Mouse (Mus musculus): ENCODE results near the gene Rab8b. TPM values are rescaled to one million over a fixed set of nuclear protein-coding genes. Genes with fewer than 3 reads are reported as not detected.
A peak's percentile ranks its signal among the peaks of the same experiment; 100 is the strongest.
"Not testable (repeated sequence)": the region's sequence is repeated elsewhere in the genome, so short reads cannot be mapped to it uniquely, and the experiment has no call there.

Gene Rab8b
- polyA plus RNA-seq, 1 experiment = 11.2 TPM

GRCm38 (mm10) chr9:66846822-66847221, 72.7 kb downstream of the Rab8b start:
- Histone ChIP-seq H3K4me1 (ENCODE audit: control insufficient read depth, insufficient read depth, low read length) (no peaks in the 10 kb centered on the region), H3K9me3 (replicated peaks; ENCODE audit: control insufficient read depth, insufficient read depth, low read length, poor library complexity, severe bottlenecking) (no peaks in the 10 kb centered on the region), H3K9ac (ENCODE audit: low read depth, poor library complexity, severe bottlenecking) (no peak overlapping the region)

GRCm38 (mm10) chr9:66835097-66835480, 84.4 kb downstream of the Rab8b start:
- Histone ChIP-seq H3K27me3 (ENCODE audit: control insufficient read depth, insufficient read depth, low read length, poor library complexity, severe bottlenecking) (peaks cover 2% of the 10 kb centered on the region; the same call in 1 of the 2 replicates), H3K4me3 (ENCODE audit: low read depth, low read length) (peak overlapping the region; percentile 73), H3K9me3 (replicated peaks; ENCODE audit: control insufficient read depth, insufficient read depth, low read length, poor library complexity, severe bottlenecking) (no peaks in the 10 kb centered on the region), H3K9ac (ENCODE audit: low read depth, poor library complexity, severe bottlenecking) (peak overlapping the region; percentile 43), H3K27ac (ENCODE audit: insufficient read depth, low read length) (no peak overlapping the region), H3K36me3 (ENCODE audit: control insufficient read depth, insufficient read depth, low read length, poor library complexity, severe bottlenecking) (no peaks in the 10 kb centered on the region), H3K4me1 (ENCODE audit: control insufficient read depth, insufficient read depth, low read length) (no peaks in the 10 kb centered on the region)
- TF ChIP-seq POLR2A (IDR thresholded peaks at IDR 0.05; ENCODE audit: insufficient read depth, low read length) (no peak), CTCF (IDR thresholded peaks at IDR 0.05; ENCODE audit: low read depth, low read length) (no peak), EP300 (IDR thresholded peaks at IDR 0.05; ENCODE audit: insufficient read depth, low read depth, low read length) (no peak)

More at GRCm38 (mm10) chr9:66846822-66847221, 72.7 kb downstream of the Rab8b start:
- no peaks in the 10 kb centered on the region for H3K36me3 ChIP-seq (ENCODE audit: control insufficient read depth, insufficient read depth, low read length, poor library complexity, severe bottlenecking)
- H3K27ac ChIP-seq (ENCODE audit: insufficient read depth, low read length) = no peak overlapping the region
- no peak overlapping the region for H3K4me3 ChIP-seq (ENCODE audit: low read depth, low read length)
- TF ChIP-seq POLR2A (IDR thresholded peaks at IDR 0.05; ENCODE audit: insufficient read depth, low read length) = no peak
- no peak for TF ChIP-seq CTCF (IDR thresholded peaks at IDR 0.05; ENCODE audit: low read depth, low read length)
- no peak for TF ChIP-seq EP300 (IDR thresholded peaks at IDR 0.05; ENCODE audit: insufficient read depth, low read depth, low read length)
- no peaks in the 10 kb centered on the region for H3K27me3 ChIP-seq (ENCODE audit: control insufficient read depth, insufficient read depth, low read length, poor library complexity, severe bottlenecking)

GRCm38 (mm10) chr9:66834318-66835096, 85.0 kb downstream of the Rab8b start, which contains the start of gene Aph1c:
Gene Aph1c (minus strand): TSS chr9:66834726.
- Histone ChIP-seq H3K27me3 (ENCODE audit: control insufficient read depth, insufficient read depth, low read length, poor library complexity, severe bottlenecking) (peaks cover 2% of the 10 kb centered on the region; the same call in 1 of the 2 replicates), H3K9me3 (replicated peaks; ENCODE audit: control insufficient read depth, insufficient read depth, low read length, poor library complexity, severe bottlenecking) (no peaks in the 10 kb centered on the region), H3K9ac (ENCODE audit: low read depth, poor library complexity, severe bottlenecking) (peak within 1 kb of the TSS; percentile 43), H3K4me1 (ENCODE audit: control insufficient read depth, insufficient read depth, low read length) (no peaks in the 10 kb centered on the region), H3K36me3 (ENCODE audit: control insufficient read depth, insufficient read depth, low read length, poor library complexity, severe bottlenecking) (no peaks in the 10 kb centered on the region), H3K27ac (ENCODE audit: insufficient read depth, low read length) (no peak within 1 kb of the TSS), H3K4me3 (ENCODE audit: low read depth, low read length) (peak within 1 kb of the TSS; percentile 97)
- TF ChIP-seq POLR2A (IDR thresholded peaks at IDR 0.05; ENCODE audit: insufficient read depth, low read length) (peak; percentile 32), EP300 (IDR thresholded peaks at IDR 0.05; ENCODE audit: insufficient read depth, low read depth, low read length) (no peak), CTCF (IDR thresholded peaks at IDR 0.05; ENCODE audit: low read depth, low read length) (no peak)

- Histone ChIP-seq H3K27ac (ENCODE audit: insufficient read depth, low read length) (no peak overlapping the region), H3K36me3 (ENCODE audit: control insufficient read depth, insufficient read depth, low read length, poor library complexity, severe bottlenecking) (no peaks in the 10 kb centered on the region), H3K9me3 (replicated peaks; ENCODE audit: control insufficient read depth, insufficient read depth, low read length, poor library complexity, severe bottlenecking) (no peaks in the 10 kb centered on the region), H3K9ac (ENCODE audit: low read depth, poor library complexity, severe bottlenecking) (peak overlapping the region; percentile 26; the same call in 1 of the 2 replicates), H3K27me3 (ENCODE audit: control insufficient read depth, insufficient read depth, low read length, poor library complexity, severe bottlenecking) (peaks cover 2% of the 10 kb centered on the region; the same call in 1 of the 2 replicates), H3K4me1 (ENCODE audit: control insufficient read depth, insufficient read depth, low read length) (no peaks in the 10 kb centered on the region), H3K4me3 (ENCODE audit: low read depth, low read length) (peak overlapping the region; percentile 97)
- no peak for TF ChIP-seq EP300 (IDR thresholded peaks at IDR 0.05; ENCODE audit: insufficient read depth, low read depth, low read length)
- no peak for TF ChIP-seq POLR2A (IDR thresholded peaks at IDR 0.05; ENCODE audit: insufficient read depth, low read length)
- no peak for TF ChIP-seq CTCF (IDR thresholded peaks at IDR 0.05; ENCODE audit: low read depth, low read length)
These were observed 85.6 kb downstream of the Rab8b start for GRCm38 (mm10) chr9:66833851-66834250.

GRCm38 (mm10) chr9:66832366-66832908, 87.0 kb downstream of the Rab8b start:
- TF ChIP-seq POLR2A (IDR thresholded peaks at IDR 0.05; ENCODE audit: insufficient read depth, low read length) = no peak
- no peak for TF ChIP-seq EP300 (IDR thresholded peaks at IDR 0.05; ENCODE audit: insufficient read depth, low read depth, low read length)
- no peak for TF ChIP-seq CTCF (IDR thresholded peaks at IDR 0.05; ENCODE audit: low read depth, low read length)
- Histone ChIP-seq H3K36me3 (ENCODE audit: control insufficient read depth, insufficient read depth, low read length, poor library complexity, severe bottlenecking) (no peaks in the 10 kb centered on the region), H3K9ac (ENCODE audit: low read depth, poor library complexity, severe bottlenecking) (no peak overlapping the region), H3K9me3 (replicated peaks; ENCODE audit: control insufficient read depth, insufficient read depth, low read length, poor library complexity, severe bottlenecking) (no peaks in the 10 kb centered on the region), H3K27ac (ENCODE audit: insufficient read depth, low read length) (no peak overlapping the region), H3K4me1 (ENCODE audit: control insufficient read depth, insufficient read depth, low read length) (no peaks in the 10 kb centered on the region), H3K4me3 (ENCODE audit: low read depth, low read length) (no peak overlapping the region), H3K27me3 (ENCODE audit: control insufficient read depth, insufficient read depth, low read length, poor library complexity, severe bottlenecking) (peaks cover 2% of the 10 kb centered on the region; the same call in 1 of the 2 replicates)

- Histone ChIP-seq H3K27me3 (ENCODE audit: control insufficient read depth, insufficient read depth, low read length, poor library complexity, severe bottlenecking) (no peaks in the 10 kb centered on the region), H3K9me3 (replicated peaks; ENCODE audit: control insufficient read depth, insufficient read depth, low read length, poor library complexity, severe bottlenecking) (no peaks in the 10 kb centered on the region), H3K9ac (ENCODE audit: low read depth, poor library complexity, severe bottlenecking) (no peak overlapping the region), H3K27ac (ENCODE audit: insufficient read depth, low read length) (no peak overlapping the region), H3K4me1 (ENCODE audit: control insufficient read depth, insufficient read depth, low read length) (no peaks in the 10 kb centered on the region), H3K36me3 (ENCODE audit: control insufficient read depth, insufficient read depth, low read length, poor library complexity, severe bottlenecking) (no peaks in the 10 kb centered on the region), H3K4me3 (ENCODE audit: low read depth, low read length) (no peak overlapping the region)
- no peak for TF ChIP-seq EP300 (IDR thresholded peaks at IDR 0.05; ENCODE audit: insufficient read depth, low read depth, low read length)
- TF ChIP-seq CTCF (IDR thresholded peaks at IDR 0.05; ENCODE audit: low read depth, low read length) = no peak
- TF ChIP-seq POLR2A (IDR thresholded peaks at IDR 0.05; ENCODE audit: insufficient read depth, low read length) = no peak
These were observed 93.5 kb downstream of the Rab8b start for GRCm38 (mm10) chr9:66825990-66826389.

GRCm38 (mm10) chr9:66822255-66822654, 97.2 kb downstream of the Rab8b start:
- not testable (repeated sequence) for H3K36me3 ChIP-seq (ENCODE audit: control insufficient read depth, insufficient read depth, low read length, poor library complexity, severe bottlenecking); H3K4me3 ChIP-seq (ENCODE audit: low read depth, low read length); H3K27ac ChIP-seq (ENCODE audit: insufficient read depth, low read length); H3K9ac ChIP-seq (ENCODE audit: low read depth, poor library complexity, severe bottlenecking); H3K27me3 ChIP-seq (ENCODE audit: control insufficient read depth, insufficient read depth, low read length, poor library complexity, severe bottlenecking); H3K9me3 ChIP-seq (replicated peaks; ENCODE audit: control insufficient read depth, insufficient read depth, low read length, poor library complexity, severe bottlenecking); H3K4me1 ChIP-seq (ENCODE audit: control insufficient read depth, insufficient read depth, low read length)

Data from ES-Bruce4 (cell line).